Mouse (Mus musculus) thymus, postnatal 10 days (tissue): Measurements from ENCODE around the gene Ppm1h.
"Not testable (repeated sequence)": the region's sequence is repeated elsewhere in the genome, so short reads cannot be mapped to it uniquely, and the experiment has no call there.

Experiments used
- DNase-seq, 2 experiments: peaks; one replicate each; pipeline ENCODE4 v3.0.0; 2021; ENCODE audit warnings: low spot score in 2 of 2

Ppm1h gene

DNA sequence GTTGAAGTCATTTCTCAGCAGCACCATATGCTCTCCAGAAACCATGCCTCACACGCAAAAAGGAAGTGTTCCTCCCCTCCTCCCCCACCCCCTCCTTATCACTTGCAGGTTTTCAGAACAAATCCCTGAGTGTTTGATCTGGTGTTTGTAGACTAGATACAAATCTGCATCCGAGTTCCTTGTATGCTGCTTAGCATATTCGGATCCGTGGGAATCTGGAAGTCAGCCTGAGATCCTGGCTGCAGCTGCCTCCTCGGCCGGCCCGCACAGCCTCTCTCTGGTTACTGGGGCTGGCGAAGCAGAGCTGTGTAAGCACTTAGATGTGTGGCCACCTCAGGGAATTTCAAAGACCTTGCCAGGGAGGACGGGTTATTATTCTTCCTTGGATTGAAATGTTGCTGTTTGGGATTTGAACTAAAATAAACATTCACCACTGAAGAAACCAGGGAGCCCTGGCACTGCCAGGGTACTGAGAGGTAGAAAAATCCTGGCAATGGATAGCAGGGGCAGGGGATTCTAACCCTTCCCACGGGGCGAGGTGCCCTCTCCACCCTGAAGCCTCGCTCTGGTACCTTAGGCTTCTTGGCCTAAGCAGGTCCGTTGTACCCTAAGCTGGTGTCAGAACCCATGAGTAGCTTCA is 252.8 kb downstream of the Ppm1h start:
- no peak for DNase-seq

DNA sequence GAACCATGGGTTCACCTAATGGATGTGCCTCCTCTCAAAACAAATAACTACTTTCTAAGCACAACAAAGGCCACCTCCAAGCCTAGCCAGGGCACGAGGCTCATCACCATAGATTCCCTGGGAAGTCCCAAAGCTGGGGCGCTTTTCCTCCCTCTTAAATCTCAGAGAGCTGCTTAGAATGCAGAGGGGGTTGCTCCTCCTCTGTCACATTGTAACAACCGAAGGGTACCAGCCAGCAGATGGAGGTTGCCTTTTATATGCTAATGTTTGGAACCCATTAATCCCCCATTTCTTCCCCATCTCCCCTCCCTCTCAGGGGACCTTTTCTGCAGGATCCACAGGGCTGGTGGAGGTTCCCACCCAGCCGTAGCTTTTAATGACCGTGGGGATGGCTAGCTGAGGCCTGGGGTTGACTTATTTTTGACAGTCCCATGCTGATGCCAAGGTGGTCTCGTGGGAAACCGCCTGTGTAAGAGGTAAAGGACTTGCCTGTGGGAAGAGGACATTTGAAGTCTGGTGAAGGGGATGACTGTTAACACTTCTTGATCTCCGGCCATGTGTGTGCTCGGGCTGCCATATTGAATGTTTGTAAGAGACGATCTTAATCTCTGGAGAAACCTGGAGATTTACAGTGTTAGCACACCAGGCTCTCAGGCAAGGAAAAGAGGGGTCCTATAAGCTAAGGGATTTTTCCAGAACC is 253.4 kb downstream of the Ppm1h start:
- DNase-seq = no peak

DNA sequence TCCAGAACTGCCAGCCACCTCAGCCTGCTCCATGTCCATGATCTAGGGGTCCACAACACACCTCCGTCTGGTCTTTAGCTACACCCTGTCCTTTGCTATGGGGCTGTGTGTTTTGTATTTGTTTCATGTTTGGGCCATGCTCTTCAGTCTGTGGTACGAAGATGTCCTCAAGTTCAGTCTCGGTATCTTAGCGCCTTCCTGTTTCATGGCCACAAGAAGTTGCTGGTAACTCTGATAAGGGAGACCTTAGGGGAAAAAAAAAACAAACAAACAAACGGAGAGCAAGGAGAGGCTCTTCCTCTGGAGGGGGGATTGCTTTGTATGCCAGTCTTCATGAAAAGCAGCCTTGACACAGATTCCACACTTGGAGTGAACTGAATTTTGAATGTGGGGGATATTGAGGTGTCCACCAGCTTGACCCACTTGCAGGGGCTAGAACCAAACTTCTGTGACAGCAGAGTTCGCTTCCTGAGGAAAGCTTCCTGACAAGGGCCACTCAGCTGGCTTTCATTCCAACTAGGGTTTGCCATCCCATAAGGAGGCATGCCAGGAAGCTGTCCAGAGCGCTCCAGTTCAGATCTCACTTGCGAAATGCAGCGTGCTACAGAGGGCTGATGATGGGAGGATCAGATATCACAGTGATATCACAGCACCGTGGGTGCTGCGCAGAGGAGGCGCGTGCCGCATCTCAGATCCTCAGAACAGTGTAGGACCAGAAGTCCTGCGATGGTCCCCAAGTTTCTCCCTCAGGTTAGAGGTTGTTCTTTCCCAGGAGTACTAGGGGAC is 254.7 kb downstream of the Ppm1h start:
- no peak for DNase-seq

- DNase-seq = not testable (repeated sequence)
These were observed 256.8 kb downstream of the Ppm1h start for GRCm38 (mm10) chr10:122935406-122935805.

DNA sequence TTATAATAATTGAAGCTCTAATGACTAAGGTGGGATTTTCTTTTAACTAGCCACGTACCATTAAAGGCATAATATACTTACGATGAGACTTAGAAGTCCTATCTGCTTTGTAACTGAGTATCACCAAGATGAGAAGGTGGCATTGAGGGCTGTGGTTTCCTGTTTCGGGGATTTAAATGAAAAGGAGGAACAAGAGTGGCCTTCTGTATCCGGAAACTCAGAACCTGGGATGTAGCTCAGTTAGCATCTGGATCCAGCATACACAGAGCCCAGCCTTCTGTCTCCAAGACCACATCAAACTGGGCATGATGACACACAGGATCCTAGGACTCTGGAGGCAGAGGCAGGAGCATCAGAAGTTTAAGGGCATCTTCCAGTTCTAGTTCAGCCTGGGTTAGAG is 258.8 kb downstream of the Ppm1h start:
- DNase-seq = not testable (repeated sequence)

DNA sequence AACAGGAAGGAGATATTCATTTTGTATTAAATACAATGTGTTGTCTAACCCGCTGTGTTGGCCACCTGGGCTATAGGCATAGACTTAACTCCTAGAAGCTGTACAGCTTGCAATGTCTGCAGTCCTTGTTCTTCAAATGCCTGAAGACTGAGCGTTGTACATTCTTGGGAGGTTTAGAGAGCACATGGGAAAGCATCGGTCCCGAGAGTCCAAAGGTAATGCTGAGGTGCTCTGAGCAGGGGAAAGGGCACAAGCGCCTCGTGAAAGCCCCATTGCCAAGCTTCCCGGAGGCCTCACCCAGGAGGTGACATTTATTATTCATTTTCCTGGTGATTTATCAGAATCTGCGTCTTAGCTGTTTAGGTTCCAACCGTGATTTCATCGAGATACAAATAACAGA is 261.0 kb downstream of the Ppm1h start:
- no peak for DNase-seq

DNA sequence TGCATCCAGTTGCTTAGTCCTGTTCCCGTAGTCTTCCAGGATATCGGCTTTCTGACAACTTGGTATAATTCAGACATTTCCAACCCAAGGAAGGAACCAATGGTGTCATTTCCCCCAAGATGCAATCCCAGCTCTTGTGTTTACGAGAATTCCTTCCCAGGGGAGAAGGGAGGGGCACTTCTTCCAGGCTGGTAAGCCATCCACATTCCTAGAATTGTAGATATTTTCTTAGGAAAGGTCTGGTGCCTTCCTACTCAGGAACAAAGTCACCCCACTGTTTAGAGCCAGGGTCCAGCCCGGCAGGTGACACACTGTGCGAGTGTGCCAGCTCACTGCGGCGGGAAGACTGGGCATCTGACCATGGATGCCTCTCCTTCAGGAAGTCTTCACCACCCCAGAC is 264.2 kb downstream of the Ppm1h start:
- no peak for DNase-seq

DNA sequence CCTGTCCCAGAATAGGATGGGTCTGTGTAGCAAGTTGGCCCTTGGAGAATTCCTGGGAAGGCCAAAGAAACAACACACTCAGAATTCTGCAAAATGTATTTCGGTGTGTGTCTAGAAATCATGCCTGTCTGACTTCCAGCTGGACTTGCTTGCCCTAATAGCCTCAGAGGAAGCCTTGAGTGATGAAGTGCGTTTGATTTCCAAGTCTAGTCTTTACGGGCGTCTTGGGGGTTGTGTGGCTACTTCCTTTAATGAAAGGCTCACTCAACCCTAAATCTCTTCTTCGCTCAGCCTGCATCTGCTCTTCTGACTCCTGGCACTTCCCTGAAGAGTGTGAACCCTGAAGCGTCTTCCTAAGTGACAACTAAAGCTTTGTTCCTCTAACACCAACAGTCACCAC is 265.3 kb downstream of the Ppm1h start:
- no peak for DNase-seq

GRCm38 (mm10) chr10:122944888-122945287 is 266.3 kb downstream of the Ppm1h start:
- no peak for DNase-seq

DNA sequence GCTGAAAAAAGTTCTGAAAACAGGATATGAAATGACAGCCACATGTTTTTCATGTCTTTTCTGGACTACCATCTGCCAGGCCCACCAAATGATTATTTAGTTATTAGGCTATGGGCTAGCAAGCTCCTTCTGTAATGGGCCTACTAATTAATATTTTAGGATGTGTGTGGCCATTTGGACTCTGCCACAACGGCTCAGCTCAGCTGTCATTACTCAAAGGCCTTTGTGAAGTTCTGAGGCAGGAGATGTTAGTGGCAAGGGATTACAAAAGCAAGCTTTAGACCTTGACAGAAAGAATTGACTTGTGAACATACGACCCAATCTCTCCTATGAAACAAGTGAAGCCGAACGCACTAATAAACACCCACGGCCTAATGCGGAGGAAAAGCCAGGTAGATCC is 272.4 kb downstream of the Ppm1h start:
- DNase-seq = no peak

- DNase-seq = no peak
These were observed 275.0 kb downstream of the Ppm1h start for GRCm38 (mm10) chr10:122953576-122953975.

DNA sequence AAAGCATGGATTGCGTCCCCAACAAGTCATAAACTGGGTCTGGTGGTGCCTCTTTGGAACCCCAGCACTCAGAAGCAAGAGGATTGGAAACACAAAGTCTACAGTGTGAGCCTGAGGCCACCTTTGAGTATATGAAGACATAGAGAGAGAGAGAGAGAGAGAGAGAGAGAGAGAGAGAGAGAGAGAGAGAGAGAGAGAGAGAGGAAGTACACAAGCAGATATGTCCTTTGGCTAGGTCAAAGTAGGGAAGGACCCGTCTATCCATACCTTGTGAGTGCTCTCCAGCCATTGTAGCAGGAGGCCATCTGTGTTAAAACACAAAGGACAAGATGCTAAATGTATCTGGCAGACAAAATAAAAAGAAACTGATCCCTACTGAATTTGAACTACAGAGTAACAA is 279.4 kb downstream of the Ppm1h start:
- no peak for DNase-seq

- DNase-seq = no peak
These were observed 280.1 kb downstream of the Ppm1h start for GRCm38 (mm10) chr10:122958699-122959098.

DNA sequence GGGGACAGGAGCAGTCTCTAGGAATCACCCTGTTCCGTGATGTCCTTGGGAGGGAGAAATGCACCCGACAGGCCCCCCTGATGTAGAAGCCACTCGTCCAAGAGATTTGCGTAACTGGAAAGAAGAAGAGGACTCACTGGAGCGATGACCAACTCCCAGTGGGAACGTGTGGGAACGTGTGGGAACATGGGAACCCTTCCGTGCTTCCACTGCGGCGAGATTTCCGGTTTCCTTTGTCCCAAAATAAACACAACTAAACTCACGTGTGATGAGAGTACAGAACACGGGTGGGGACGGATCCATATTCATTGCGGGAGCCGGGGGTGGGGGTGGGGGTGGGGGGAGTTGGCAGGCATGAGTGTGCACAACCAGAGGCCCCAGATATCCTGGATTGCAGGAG is 281.7 kb downstream of the Ppm1h start:
- DNase-seq = no peak

- DNase-seq = no peak
These were observed 282.2 kb downstream of the Ppm1h start for GRCm38 (mm10) chr10:122960738-122961137.

DNA sequence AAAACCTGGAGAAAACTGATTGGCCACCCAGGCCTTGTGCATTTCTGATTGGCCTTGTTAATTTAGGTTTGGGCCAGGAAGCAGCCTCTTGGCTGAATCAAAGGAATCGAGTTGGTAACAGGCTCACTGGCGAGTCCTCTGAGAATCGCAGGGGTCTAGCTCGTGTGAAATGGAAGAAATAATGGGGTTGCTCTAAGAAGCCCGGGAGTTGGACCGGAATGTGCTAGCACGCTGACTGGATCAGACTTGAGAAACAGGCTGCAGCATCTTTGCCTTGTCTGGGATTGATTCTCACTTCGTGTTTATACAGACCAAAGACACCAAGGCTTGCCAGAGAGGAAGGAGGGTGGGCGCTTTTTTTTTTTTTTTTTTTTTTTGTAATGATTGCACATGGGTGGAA is 282.9 kb downstream of the Ppm1h start:
- no peak for DNase-seq

DNA sequence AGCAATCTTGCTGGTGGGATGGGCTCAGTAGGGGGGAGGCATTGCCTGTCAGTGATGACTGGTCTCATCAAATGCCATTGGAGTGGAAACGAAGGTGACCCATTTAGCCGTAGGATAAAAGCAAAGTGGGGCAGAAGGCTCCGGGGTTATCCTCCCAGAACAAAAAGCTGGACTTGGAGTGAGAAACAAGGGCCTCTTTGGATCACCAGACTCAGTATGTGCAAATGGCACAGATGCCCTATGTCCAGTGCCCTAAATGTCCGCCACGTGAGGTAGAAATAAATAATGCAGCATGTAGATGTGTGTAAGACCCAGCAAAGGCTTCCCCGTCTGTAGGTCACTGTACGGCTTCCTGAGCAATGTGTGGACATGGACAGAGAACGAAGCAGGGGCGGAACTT is 284.1 kb downstream of the Ppm1h start:
- no peak for DNase-seq

GRCm38 (mm10) chr10:122963463-122964240 is 285.1 kb downstream of the Ppm1h start:
- no peak for DNase-seq

- no peak for DNase-seq
These were observed 285.7 kb downstream of the Ppm1h start for GRCm38 (mm10) chr10:122964241-122964636.

DNA sequence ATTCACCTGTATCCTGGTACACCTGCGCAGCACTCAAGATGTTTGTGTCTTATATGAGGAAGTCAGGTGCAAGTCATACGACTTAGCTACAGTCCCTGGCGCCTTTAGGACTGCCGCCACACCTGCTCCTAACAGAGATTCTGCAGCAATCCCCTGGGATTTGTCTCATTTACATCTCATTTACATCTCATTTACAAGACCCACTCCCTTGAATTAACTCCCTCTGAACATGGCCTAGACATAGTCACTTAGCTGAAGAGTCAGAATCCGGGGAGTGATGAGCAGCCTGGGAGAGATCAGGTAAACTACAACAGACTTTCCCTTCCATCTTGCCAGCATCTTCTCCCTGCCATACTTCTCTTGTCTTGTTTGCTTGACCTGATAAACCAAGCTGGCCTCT is 287.1 kb downstream of the Ppm1h start:
- DNase-seq = not testable (repeated sequence)

DNA sequence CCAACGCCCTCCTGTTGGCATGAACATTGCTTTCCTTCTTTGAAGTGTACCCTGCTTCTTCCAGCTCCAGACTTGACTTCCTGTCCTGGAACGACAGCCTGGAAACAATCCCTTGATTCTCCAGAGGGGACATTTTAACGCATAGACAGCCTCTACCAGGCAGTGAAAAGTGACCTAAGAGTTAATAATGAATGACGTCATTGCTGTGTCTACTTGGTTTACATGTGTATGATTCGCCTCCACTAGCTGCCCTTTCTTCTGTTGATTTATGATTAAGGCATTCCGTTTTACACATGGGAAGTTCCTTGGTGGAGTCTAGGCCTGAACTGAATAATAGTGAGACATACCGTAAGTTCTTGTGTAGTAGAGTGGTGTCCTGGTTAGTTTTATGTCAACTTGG is 287.9 kb downstream of the Ppm1h start:
- no peak for DNase-seq

DNA sequence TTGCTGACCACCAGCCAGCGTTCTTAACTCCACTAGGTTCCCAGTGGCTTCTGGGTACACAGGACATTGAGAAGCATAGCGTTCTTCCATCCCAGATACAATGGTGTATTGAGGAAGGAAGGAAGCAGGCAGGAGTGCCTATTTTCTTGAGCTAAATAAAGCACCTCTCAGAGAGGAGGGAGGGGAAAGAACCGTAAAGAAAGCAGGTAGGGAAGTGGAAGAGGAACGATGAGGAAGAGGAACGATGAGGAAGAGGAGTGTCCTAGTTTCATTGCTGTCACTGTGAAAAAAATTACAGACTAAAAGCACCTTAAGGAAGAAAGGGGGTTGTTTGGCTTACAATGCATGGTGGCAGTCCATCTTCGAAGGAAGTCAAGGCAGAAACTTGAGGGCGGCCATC is 291.6 kb downstream of the Ppm1h start:
- DNase-seq = no peak
